Mouse (Mus musculus): ENCODE measurements at regions not wholly inside any gene's neighbourhood (a gene's known extent, or its start where the extent isn't known, plus 50 kb on each side); places are given as distances from the start of the nearest gene placed in this dataset.

DNA sequence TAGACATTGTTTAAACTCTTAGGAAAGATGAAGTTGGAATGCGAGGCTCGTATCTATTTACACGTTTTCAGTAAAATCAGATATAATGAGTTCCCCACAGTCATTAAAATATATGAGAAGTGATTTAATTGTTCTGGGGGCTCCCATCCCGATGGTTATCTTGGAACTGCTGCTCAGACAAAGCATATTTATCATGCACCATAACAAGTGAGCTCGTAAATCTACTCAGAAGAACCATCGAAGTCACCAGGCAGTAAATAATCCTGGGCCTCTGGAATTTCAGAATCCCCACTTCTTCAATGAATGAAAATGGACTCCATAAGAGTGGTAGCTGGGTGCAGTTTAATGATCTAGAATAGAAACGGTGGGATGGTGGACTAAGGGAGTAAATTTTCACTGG is 725.7 kb downstream of the Fat4 start:
- no peaks in the 10 kb centered on the region for H3K27me3 ChIP-seq (ENCODE audit: control insufficient read depth, insufficient read depth, low read length)
- H3K36me3 ChIP-seq (replicated peaks; ENCODE audit: control insufficient read depth, insufficient read depth, low read depth, low read length) = no peaks in the 10 kb centered on the region
- no peak overlapping the region for H3K27ac ChIP-seq (replicated peaks; ENCODE audit: low read depth, low read length)
- DNase-seq (ENCODE audit: low spot score) (no peak), ATAC-seq (replicated peaks; ENCODE audit: insufficient number of reproducible peaks, low FRiP score, low TSS enrichment, low read depth) (no peak)
- no peak overlapping the region for H3K4me3 ChIP-seq (ENCODE audit: low read depth, low read length)
- H3K9ac ChIP-seq (replicated peaks; ENCODE audit: low read length) = no peak overlapping the region
- H3K9me3 ChIP-seq (replicated peaks; ENCODE audit: control insufficient read depth, low read length) = no peaks in the 10 kb centered on the region
- H3K4me2 ChIP-seq (ENCODE audit: low read depth, low read length) = no peak overlapping the region
- H3K4me1 ChIP-seq (ENCODE audit: control insufficient read depth, insufficient read depth, low read length) = no peaks in the 10 kb centered on the region
- 85% methylated on average over 7 of the region's 7 CpGs for WGBS

DNA sequence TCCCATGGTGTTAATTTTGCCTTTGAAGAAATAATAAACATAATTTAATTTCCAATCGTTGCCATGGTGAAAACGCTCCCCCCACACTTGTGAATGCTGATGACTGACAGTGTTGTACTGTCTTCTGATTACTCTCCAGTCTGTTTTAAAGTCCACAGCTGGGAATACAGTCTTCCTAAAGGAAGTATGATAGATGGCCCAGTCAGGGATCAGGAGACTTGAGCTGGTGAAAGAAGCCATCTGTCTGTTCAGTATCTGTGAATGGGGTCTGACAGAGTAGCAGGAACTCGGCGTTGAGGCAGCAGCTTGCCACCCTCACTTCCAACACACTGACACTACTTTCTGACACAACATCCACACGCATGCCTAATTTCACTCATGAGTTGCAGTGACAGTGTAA is 751.2 kb downstream of the Fat4 start:
- H3K9ac ChIP-seq (replicated peaks; ENCODE audit: low read length) = no peak overlapping the region
- ATAC-seq (replicated peaks; ENCODE audit: insufficient number of reproducible peaks, low FRiP score, low TSS enrichment, low read depth) (no peak), DNase-seq (ENCODE audit: low spot score) (no peak)
- H3K27ac ChIP-seq (replicated peaks; ENCODE audit: low read depth, low read length) = no peak overlapping the region
- H3K4me3 ChIP-seq (ENCODE audit: low read depth, low read length) = no peak overlapping the region
- no peaks in the 10 kb centered on the region for H3K27me3 ChIP-seq (ENCODE audit: control insufficient read depth, insufficient read depth, low read length)
- H3K36me3 ChIP-seq (replicated peaks; ENCODE audit: control insufficient read depth, insufficient read depth, low read depth, low read length) = no peaks in the 10 kb centered on the region
- H3K4me2 ChIP-seq (ENCODE audit: low read depth, low read length) = no peak overlapping the region
- 79% methylated on average over 5 of the region's 5 CpGs for WGBS
- H3K4me1 ChIP-seq (ENCODE audit: control insufficient read depth, insufficient read depth, low read length) = no peaks in the 10 kb centered on the region
- no peaks in the 10 kb centered on the region for H3K9me3 ChIP-seq (replicated peaks; ENCODE audit: control insufficient read depth, low read length)

DNA sequence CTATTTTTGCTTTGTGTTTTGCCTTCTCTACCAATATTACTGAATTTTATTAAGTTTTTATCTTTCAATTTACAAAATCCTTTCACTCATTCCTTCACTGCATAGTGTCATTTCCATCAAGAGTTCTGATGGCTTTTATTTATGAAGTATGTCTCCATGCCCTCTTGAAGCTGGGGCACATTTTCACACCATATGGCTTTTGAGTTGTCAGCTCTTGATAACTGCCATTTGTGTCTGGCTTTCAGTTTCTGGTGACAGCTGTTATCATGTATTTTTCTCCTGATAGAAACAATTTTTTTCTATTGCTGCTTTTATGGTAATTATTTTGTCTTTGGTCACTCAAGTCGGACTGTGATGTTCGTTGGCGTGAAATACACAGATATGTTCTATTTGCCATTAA is 756.5 kb downstream of the Fat4 start:
- Histone ChIP-seq H3K36me3 (replicated peaks; ENCODE audit: control insufficient read depth, insufficient read depth, low read depth, low read length) (no peaks in the 10 kb centered on the region), H3K4me3 (ENCODE audit: low read depth, low read length) (no peak overlapping the region), H3K4me2 (ENCODE audit: low read depth, low read length) (no peak overlapping the region), H3K9ac (replicated peaks; ENCODE audit: low read length) (no peak overlapping the region), H3K27ac (replicated peaks; ENCODE audit: low read depth, low read length) (no peak overlapping the region), H3K27me3 (ENCODE audit: control insufficient read depth, insufficient read depth, low read length) (no peaks in the 10 kb centered on the region), H3K4me1 (ENCODE audit: control insufficient read depth, insufficient read depth, low read length) (no peaks in the 10 kb centered on the region), H3K9me3 (replicated peaks; ENCODE audit: control insufficient read depth, low read length) (no peaks in the 10 kb centered on the region)
- ATAC-seq (replicated peaks; ENCODE audit: insufficient number of reproducible peaks, low FRiP score, low TSS enrichment, low read depth) (no peak), DNase-seq (ENCODE audit: low spot score) (no peak)
- WGBS = 85% methylated on average over 3 of the region's 3 CpGs

DNA sequence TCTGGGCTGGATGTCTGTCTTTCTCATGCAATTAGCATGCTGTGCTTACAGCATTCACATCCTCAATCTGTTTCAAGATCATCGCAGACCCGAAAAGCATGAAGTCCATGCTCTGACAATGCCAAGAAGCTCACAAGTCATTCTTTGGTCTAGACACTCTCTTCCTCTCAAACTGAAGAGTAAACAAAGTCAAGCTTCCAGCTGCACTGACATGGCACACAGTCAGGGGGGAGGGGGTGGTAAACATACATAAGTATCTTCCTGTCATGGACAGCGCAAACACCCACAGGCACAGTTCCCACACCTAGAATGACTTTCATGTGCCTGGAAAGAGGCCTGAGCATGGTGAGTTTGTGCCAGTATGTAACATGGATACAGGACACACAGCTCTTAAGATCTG is 780.1 kb downstream of the Fat4 start:
- Histone ChIP-seq H3K27ac (replicated peaks; ENCODE audit: low read depth, low read length) (no peak overlapping the region), H3K27me3 (ENCODE audit: control insufficient read depth, insufficient read depth, low read length) (no peaks in the 10 kb centered on the region), H3K4me3 (ENCODE audit: low read depth, low read length) (no peak overlapping the region), H3K4me1 (ENCODE audit: control insufficient read depth, insufficient read depth, low read length) (no peaks in the 10 kb centered on the region), H3K36me3 (replicated peaks; ENCODE audit: control insufficient read depth, insufficient read depth, low read depth, low read length) (no peaks in the 10 kb centered on the region), H3K9ac (replicated peaks; ENCODE audit: low read length) (no peak overlapping the region), H3K9me3 (replicated peaks; ENCODE audit: control insufficient read depth, low read length) (no peaks in the 10 kb centered on the region), H3K4me2 (ENCODE audit: low read depth, low read length) (no peak overlapping the region)
- ATAC-seq (replicated peaks; ENCODE audit: insufficient number of reproducible peaks, low FRiP score, low TSS enrichment, low read depth) (no peak), DNase-seq (ENCODE audit: low spot score) (no peak)
- WGBS = 93% methylated on average over 3 of the region's 3 CpGs

DNA sequence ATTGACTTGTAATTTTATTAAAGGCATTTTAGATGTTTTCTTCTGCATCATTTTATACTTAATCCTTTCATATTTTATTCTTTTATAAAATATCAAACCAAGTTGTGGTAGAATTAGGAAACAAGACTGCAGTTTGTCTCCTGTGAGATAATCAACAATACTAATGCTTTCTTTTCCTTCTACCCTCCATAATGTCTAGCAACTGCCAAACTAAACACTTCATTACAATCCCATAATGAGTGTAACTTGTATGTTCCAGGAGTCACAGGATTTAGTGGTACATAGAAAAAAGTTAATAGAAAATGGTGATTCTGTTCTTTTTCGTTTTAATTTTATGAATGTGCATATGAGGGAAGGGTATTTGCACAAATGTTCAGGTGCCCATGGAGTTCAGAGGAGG is 782.4 kb downstream of the Fat4 start:
- Histone ChIP-seq H3K27me3 (ENCODE audit: control insufficient read depth, insufficient read depth, low read length) (no peaks in the 10 kb centered on the region), H3K4me2 (ENCODE audit: low read depth, low read length) (no peak overlapping the region), H3K9me3 (replicated peaks; ENCODE audit: control insufficient read depth, low read length) (no peaks in the 10 kb centered on the region), H3K4me1 (ENCODE audit: control insufficient read depth, insufficient read depth, low read length) (no peaks in the 10 kb centered on the region), H3K9ac (replicated peaks; ENCODE audit: low read length) (no peak overlapping the region), H3K4me3 (ENCODE audit: low read depth, low read length) (no peak overlapping the region), H3K36me3 (replicated peaks; ENCODE audit: control insufficient read depth, insufficient read depth, low read depth, low read length) (no peaks in the 10 kb centered on the region), H3K27ac (replicated peaks; ENCODE audit: low read depth, low read length) (no peak overlapping the region)
- ATAC-seq (replicated peaks; ENCODE audit: insufficient number of reproducible peaks, low FRiP score, low TSS enrichment, low read depth) (no peak), DNase-seq (ENCODE audit: low spot score) (no peak)
- 83% methylated on average over 1 of the region's 1 CpGs for WGBS

DNA sequence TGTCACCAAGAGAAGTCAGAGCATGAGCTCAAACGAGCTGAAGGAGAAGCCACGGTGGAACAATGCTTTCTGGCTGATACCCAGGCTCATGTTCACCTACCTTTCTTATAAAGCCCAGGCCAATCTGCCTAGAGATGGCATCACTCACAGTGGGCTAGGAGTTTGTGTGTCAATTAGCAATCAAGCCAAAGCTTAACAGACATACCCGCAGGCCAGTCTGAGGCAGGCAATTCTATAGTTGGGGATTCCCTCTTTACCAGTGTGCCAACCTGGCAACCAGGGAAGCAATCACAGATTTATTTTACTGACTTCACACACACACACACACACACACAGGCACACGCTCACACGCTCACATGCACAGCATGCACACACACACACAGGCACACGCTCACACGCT is 787.3 kb downstream of the Fat4 start:
- H3K9ac ChIP-seq (replicated peaks; ENCODE audit: low read length) = no peak overlapping the region
- H3K9me3 ChIP-seq (replicated peaks; ENCODE audit: control insufficient read depth, low read length) = no peaks in the 10 kb centered on the region
- DNase-seq (ENCODE audit: low spot score) = no peak
- ATAC-seq (replicated peaks; ENCODE audit: insufficient number of reproducible peaks, low FRiP score, low TSS enrichment, low read depth) = no peak
- H3K4me2 ChIP-seq (ENCODE audit: low read depth, low read length) = no peak overlapping the region
- H3K4me1 ChIP-seq (ENCODE audit: control insufficient read depth, insufficient read depth, low read length) = no peaks in the 10 kb centered on the region
- H3K36me3 ChIP-seq (replicated peaks; ENCODE audit: control insufficient read depth, insufficient read depth, low read depth, low read length) = no peaks in the 10 kb centered on the region
- H3K4me3 ChIP-seq (ENCODE audit: low read depth, low read length) = no peak overlapping the region
- no peaks in the 10 kb centered on the region for H3K27me3 ChIP-seq (ENCODE audit: control insufficient read depth, insufficient read depth, low read length)
- H3K27ac ChIP-seq (replicated peaks; ENCODE audit: low read depth, low read length) = no peak overlapping the region
- 89% methylated on average over 7 of the region's 7 CpGs for WGBS

DNA sequence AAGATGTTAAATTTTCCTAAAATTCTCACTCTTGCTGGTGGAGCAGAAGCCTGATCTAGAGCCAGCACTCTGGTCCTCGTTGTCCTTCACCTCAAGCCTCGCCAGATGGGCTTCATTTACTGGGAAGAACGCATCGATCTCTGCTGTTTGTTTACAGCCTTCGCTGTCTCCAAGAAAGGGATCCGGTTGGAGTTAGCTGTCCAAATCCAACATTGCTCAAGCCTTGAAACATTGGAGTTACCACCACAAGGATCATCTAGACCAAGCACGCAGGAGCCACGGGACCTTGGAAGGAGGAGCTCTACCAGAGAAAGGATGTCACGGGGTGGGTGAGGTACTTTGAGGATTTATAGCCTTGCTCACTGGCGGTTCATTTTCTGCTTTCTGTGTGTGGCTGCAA is 788.2 kb downstream of the Fat4 start:
- no peak overlapping the region for H3K27ac ChIP-seq (replicated peaks; ENCODE audit: low read depth, low read length)
- H3K4me3 ChIP-seq (ENCODE audit: low read depth, low read length) = no peak overlapping the region
- no peaks in the 10 kb centered on the region for H3K27me3 ChIP-seq (ENCODE audit: control insufficient read depth, insufficient read depth, low read length)
- no peaks in the 10 kb centered on the region for H3K4me1 ChIP-seq (ENCODE audit: control insufficient read depth, insufficient read depth, low read length)
- no peaks in the 10 kb centered on the region for H3K9me3 ChIP-seq (replicated peaks; ENCODE audit: control insufficient read depth, low read length)
- H3K36me3 ChIP-seq (replicated peaks; ENCODE audit: control insufficient read depth, insufficient read depth, low read depth, low read length) = no peaks in the 10 kb centered on the region
- 86% methylated on average over 10 of the region's 10 CpGs for WGBS
- H3K4me2 ChIP-seq (ENCODE audit: low read depth, low read length) = no peak overlapping the region
- no peak overlapping the region for H3K9ac ChIP-seq (replicated peaks; ENCODE audit: low read length)
- DNase-seq (ENCODE audit: low spot score) (no peak), ATAC-seq (replicated peaks; ENCODE audit: insufficient number of reproducible peaks, low FRiP score, low TSS enrichment, low read depth) (no peak)

DNA sequence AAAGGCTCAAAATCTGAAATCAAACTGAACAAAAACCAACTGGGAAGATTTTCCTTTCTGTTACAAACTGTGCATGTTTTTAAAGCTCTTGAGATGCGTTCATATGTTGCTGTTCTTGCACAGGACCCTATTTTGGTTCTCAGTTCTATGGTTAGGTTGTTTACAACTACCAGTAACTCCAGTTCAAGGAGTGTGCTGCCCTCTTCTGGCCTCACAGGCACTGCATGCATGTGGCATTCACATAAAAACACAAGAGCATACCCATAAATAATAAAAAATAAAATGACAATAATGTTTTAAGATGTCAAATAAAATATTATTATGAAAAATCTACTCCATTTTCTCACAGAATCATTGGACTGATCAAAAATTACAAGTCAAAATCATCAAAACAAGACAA is 818.9 kb downstream of the Fat4 start:
- Histone ChIP-seq H3K27me3 (ENCODE audit: control insufficient read depth, insufficient read depth, low read length) (no peaks in the 10 kb centered on the region), H3K27ac (replicated peaks; ENCODE audit: low read depth, low read length) (no peak overlapping the region), H3K4me2 (ENCODE audit: low read depth, low read length) (no peak overlapping the region), H3K36me3 (replicated peaks; ENCODE audit: control insufficient read depth, insufficient read depth, low read depth, low read length) (no peaks in the 10 kb centered on the region), H3K9ac (replicated peaks; ENCODE audit: low read length) (no peak overlapping the region), H3K9me3 (replicated peaks; ENCODE audit: control insufficient read depth, low read length) (no peaks in the 10 kb centered on the region), H3K4me1 (ENCODE audit: control insufficient read depth, insufficient read depth, low read length) (no peaks in the 10 kb centered on the region), H3K4me3 (ENCODE audit: low read depth, low read length) (no peak overlapping the region)
- ATAC-seq (replicated peaks; ENCODE audit: insufficient number of reproducible peaks, low FRiP score, low TSS enrichment, low read depth) = no peak
- DNase-seq (ENCODE audit: low spot score) = no peak
- 73% methylated on average over 1 of the region's 1 CpGs for WGBS
